Mouse (Mus musculus) liver, postnatal 0 days (tissue): Measurements from ENCODE around the gene Hoxd10. TPM values are rescaled to one million over a fixed set of nuclear protein-coding genes. Genes with fewer than 3 reads are reported as not detected.

Experiments
- ATAC-seq: fragments of 200-750 bp; cut with Nextera tagmentation; 2 replicates; pipeline ENCODE4 v1.8.0; 2017; ENCODE audit warnings: mild to moderate bottlenecking, moderate library complexity
- DNase-seq: peaks from one replicate; pipeline ENCODE4 v3.0.0-alpha.2; 2016
- H3K27ac ChIP-seq: fragments of 300-500 bp; sonication (generic); 2 replicates; pipeline ENCODE4 v1.5.1; 2014; ENCODE audit warnings: antibody characterized with exemption, moderate library complexity, mild to moderate bottlenecking, low read depth
- H3K27me3 ChIP-seq: fragments of 300-500 bp; sonication (generic); 2 replicates; pipeline ENCODE4 v1.6.1; 2014; ENCODE audit warnings: low read length, control low read depth, mixed read lengths; ENCODE audit not compliant: insufficient read depth
- H3K36me3 ChIP-seq: fragments of 300-500 bp; sonication (generic); replicated peaks from 2 replicates; pipeline ENCODE4 v1.6.1; 2014; ENCODE audit warnings: mild to moderate bottlenecking, control low read depth, low read length, moderate library complexity, mixed read lengths; ENCODE audit not compliant: insufficient read depth
- H3K4me1 ChIP-seq: fragments of 300-500 bp; sonication (generic); 2 replicates; pipeline ENCODE4 v1.6.1; 2014; ENCODE audit warnings: antibody characterized with exemption, mild to moderate bottlenecking, control low read depth; ENCODE audit not compliant: insufficient read depth
- H3K4me2 ChIP-seq: fragments of 300-500 bp; sonication (generic); 2 replicates; pipeline ENCODE4 v1.6.1; 2014; ENCODE audit warnings: low read depth, mild to moderate bottlenecking, low read length, moderate library complexity, mixed read lengths
- H3K4me3 ChIP-seq: fragments of 300-500 bp; sonication (generic); 2 replicates; pipeline ENCODE4 v1.5.1; 2014; ENCODE audit warnings: low read depth, low read length
- H3K9ac ChIP-seq: fragments of 300-500 bp; sonication (generic); replicated peaks from 2 replicates; pipeline ENCODE4 v1.6.1; 2014; ENCODE audit warnings: mild to moderate bottlenecking, moderate library complexity
- H3K9me3 ChIP-seq: fragments of 300-500 bp; sonication (generic); 2 replicates; pipeline ENCODE4 v1.6.1; 2016; ENCODE audit warnings: mild to moderate bottlenecking, control low read depth, low read length, mixed read lengths
- CTCF ChIP-seq: sonication (generic); IDR thresholded peaks from 2 replicates; pipeline ENCODE4 v1.5.1; 2016; ENCODE audit warnings: antibody characterized with exemption, low read depth
- EP300 ChIP-seq: IDR thresholded peaks from 2 replicates; pipeline ENCODE4 v1.6.1; 2016; ENCODE audit warnings: antibody characterized with exemption, low read depth, mild to moderate bottlenecking
- WGBS: fragments of 180-500 bp; shearing (Covaris S2); extraction: QIAGEN DNeasy Blood & Tissue Kit; methylation state at CpG from one replicate; pipeline ENCODE4 v1.1.7; 2014; ENCODE audit not compliant: insufficient replicate concordance; 5-methylcytosine and 5-hydroxymethylcytosine counted together
- microRNA counts: library from miRNA; unstranded; fragments of <30 nt; microRNA quantifications from one replicate; lab custom pipeline; 2015
- microRNA-seq: library from miRNA; unstranded; fragments of <30 nt; microRNA quantifications from one replicate; pipeline ENCODE4, GENCODE M21; 2016
- polyA plus RNA-seq: library from polyadenylated mRNA; unstranded; fragments of >200 nt; fragmentation: Nextera tagmentation; extraction: Ambion mirVana; gene quantifications from 2 replicates; pipeline ENCODE4 v1.2.1, GENCODE M21; 2015

Gene Hoxd10
- polyA plus RNA-seq, 1 experiment from 2014 or later: not detected

DNA sequence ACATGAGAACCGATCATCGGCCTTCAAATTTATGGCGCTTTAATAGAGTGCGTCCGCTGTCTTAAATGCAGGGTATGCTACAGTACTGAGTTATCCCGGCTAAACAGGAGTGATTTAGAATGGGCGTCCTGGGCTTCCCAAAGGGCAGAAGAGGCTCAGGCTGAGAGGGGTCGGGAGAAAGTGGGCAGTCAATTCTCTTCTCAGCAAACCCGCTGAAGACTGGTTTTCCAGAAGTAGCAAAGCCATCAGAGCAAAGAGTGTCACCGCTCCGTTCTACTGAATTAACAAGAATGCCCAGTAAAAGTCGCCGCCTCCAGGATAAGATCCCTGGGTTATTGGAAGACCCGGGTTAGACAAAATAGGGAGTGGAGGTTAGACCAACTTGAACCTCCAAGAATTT lies 48.1 kb downstream of the Hoxd10 start:
- TF ChIP-seq EP300: no peak
- TF ChIP-seq CTCF: no peak
- Histone ChIP-seq H3K4me3 (no peak overlapping the region), H3K27me3 (peaks cover 97% of the 10 kb centered on the region), H3K27ac (no peak overlapping the region), H3K4me1 (no peaks in the 10 kb centered on the region), H3K9me3 (no peaks in the 10 kb centered on the region), H3K4me2 (no peak overlapping the region), H3K9ac (no peak overlapping the region), H3K36me3 (no peaks in the 10 kb centered on the region)
- 9% methylated on average over 14 of the region's 14 CpGs for WGBS
- ATAC-seq (no peak), DNase-seq (no peak)

GRCm38 (mm10) chr2:74740311-74741091 lies 48.8 kb downstream of the Hoxd10 start:
- no peaks in the 10 kb centered on the region for H3K9me3 ChIP-seq
- TF ChIP-seq CTCF (no peak), EP300 (no peak)
- H3K4me1 ChIP-seq: no peaks in the 10 kb centered on the region
- WGBS: 2% methylated on average over 43 of the region's 43 CpGs
- H3K4me2 ChIP-seq: no peak overlapping the region
- H3K36me3 ChIP-seq: no peaks in the 10 kb centered on the region
- no peak overlapping the region for H3K27ac ChIP-seq
- H3K9ac ChIP-seq: no peak overlapping the region
- peaks cover 96% of the 10 kb centered on the region for H3K27me3 ChIP-seq
- ATAC-seq (no peak), DNase-seq (no peak)
- no peak overlapping the region for H3K4me3 ChIP-seq

GRCm38 (mm10) chr2:74741252-74741978 lies 49.7 kb downstream of the Hoxd10 start:
- H3K9ac ChIP-seq: no peak overlapping the region
- H3K4me1 ChIP-seq: no peaks in the 10 kb centered on the region
- no peak overlapping the region for H3K27ac ChIP-seq
- peaks cover 96% of the 10 kb centered on the region for H3K27me3 ChIP-seq
- TF ChIP-seq EP300 (no peak), CTCF (no peak)
- no peak overlapping the region for H3K4me3 ChIP-seq
- DNase-seq (no peak), ATAC-seq (no peak)
- H3K4me2 ChIP-seq: no peak overlapping the region
- H3K9me3 ChIP-seq: no peaks in the 10 kb centered on the region
- 39% methylated on average over 2 of the region's 3 CpGs for WGBS
- no peaks in the 10 kb centered on the region for H3K36me3 ChIP-seq

GRCm38 (mm10) chr2:74741979-74742277 lies 50.2 kb downstream of the Hoxd10 start:
- Histone ChIP-seq H3K4me2 (no peak overlapping the region), H3K9me3 (no peaks in the 10 kb centered on the region), H3K27me3 (peaks cover 96% of the 10 kb centered on the region), H3K4me1 (no peaks in the 10 kb centered on the region), H3K36me3 (no peaks in the 10 kb centered on the region), H3K4me3 (no peak overlapping the region), H3K9ac (no peak overlapping the region), H3K27ac (no peak overlapping the region)
- no peak for ATAC-seq
- no peak for TF ChIP-seq CTCF
- no peak for TF ChIP-seq EP300
- DNase-seq: no peak

MicroRNAs encoded within 50 kb of the gene (microRNA counts, 519-probe panel; counts per million panel counts)
- not detected for microRNA mmu-miR-10b (lab: Ali Mortazavi, UCI)

Small RNA genes within 50 kb of the gene (microRNA-seq; reads per million reads assigned to microRNA genes)
- gene Gm44463 (not detected), gene Mir10b (315 reads per million, percentile 56 among the genes with 10 or more reads in this experiment)

Other genes starting within 250 kb of the Hoxd10 start
- gene Lnpk, start 112.5 kb upstream of the Hoxd10 start, polyA plus RNA-seq: 9.6 and 11.1 TPM in 2 replicates
- not detected in 2 replicates for gene Evx2, start 32.4 kb upstream of the Hoxd10 start, polyA plus RNA-seq
- gene Hoxd13, start 23.6 kb upstream of the Hoxd10 start, polyA plus RNA-seq: not detected in 2 replicates
- gene Hoxd12, start 16.9 kb upstream of the Hoxd10 start, polyA plus RNA-seq: not detected in 2 replicates
- gene Hoxd11, start 12.4 kb upstream of the Hoxd10 start, polyA plus RNA-seq: not detected in 2 replicates
- not detected in 2 replicates for gene Hoxd9, start 5.8 kb downstream of the Hoxd10 start, polyA plus RNA-seq
- gene Hoxd8, start 12.7 kb downstream of the Hoxd10 start, polyA plus RNA-seq: 0.04 TPM in 1 of 2 replicates, not detected in the other
- gene Hoxd3, start 20.0 kb downstream of the Hoxd10 start, polyA plus RNA-seq: not detected in 2 replicates
- not detected in 2 replicates for gene Hoxd4, start 20.0 kb downstream of the Hoxd10 start, polyA plus RNA-seq
- not detected in 2 replicates for gene Gm28230, start 34.8 kb downstream of the Hoxd10 start, polyA plus RNA-seq
- not detected in 2 replicates for gene Hoxd1, start 71.1 kb downstream of the Hoxd10 start, polyA plus RNA-seq
- 60.7 and 66.0 TPM in 2 replicates for gene Mtx2, start 133.9 kb downstream of the Hoxd10 start, polyA plus RNA-seq